Mouse (Mus musculus) stomach, postnatal 0 days (tissue): Measurements from ENCODE around the gene Tectb. TPM values are rescaled to one million over a fixed set of nuclear protein-coding genes. Genes with fewer than 3 reads are reported as not detected.
A peak's percentile ranks its signal among the peaks of the same experiment; 100 is the strongest.

ENCODE experiments used
- ATAC-seq: fragments of 200-750 bp; cut with Nextera tagmentation; 2 replicates; pipeline ENCODE4 v1.8.0; 2017; ENCODE audit not compliant: low FRiP score, low TSS enrichment
- DNase-seq: peaks from one replicate; pipeline ENCODE4 v3.0.0-alpha.2; 2016; ENCODE audit warnings: low spot score
- H3K27ac ChIP-seq: fragments of 300-500 bp; sonication (generic); replicated peaks from 2 replicates; pipeline ENCODE4 v1.5.1; 2014; ENCODE audit warnings: mild to moderate bottlenecking, control low read depth
- H3K27me3 ChIP-seq: fragments of 300-500 bp; sonication (generic); 2 replicates; pipeline ENCODE4 v1.6.1; 2014; ENCODE audit warnings: low read length; ENCODE audit not compliant: control insufficient read depth, insufficient read depth
- H3K36me3 ChIP-seq: fragments of 300-500 bp; sonication (generic); 2 replicates; pipeline ENCODE4 v1.6.1; 2014; ENCODE audit warnings: low read length, mixed read lengths; ENCODE audit not compliant: control insufficient read depth, insufficient read depth
- H3K4me1 ChIP-seq: fragments of 300-500 bp; sonication (generic); replicated peaks from 2 replicates; pipeline ENCODE4 v1.6.1; 2014; ENCODE audit warnings: antibody characterized with exemption; ENCODE audit not compliant: control insufficient read depth, insufficient read depth
- H3K4me2 ChIP-seq: fragments of 300-500 bp; sonication (generic); replicated peaks from 2 replicates; pipeline ENCODE4 v1.6.1; 2014; ENCODE audit warnings: low read depth, mild to moderate bottlenecking, control low read depth, moderate library complexity
- H3K4me3 ChIP-seq: fragments of 300-500 bp; sonication (generic); 2 replicates; pipeline ENCODE4 v1.5.1; 2014; ENCODE audit warnings: low read depth, low read length, control low read depth
- H3K9ac ChIP-seq: fragments of 300-500 bp; sonication (generic); 2 replicates; pipeline ENCODE4 v1.6.1; 2014; ENCODE audit warnings: mild to moderate bottlenecking, low read length, control low read depth, mixed read lengths
- H3K9me3 ChIP-seq: fragments of 300-500 bp; sonication (generic); 2 replicates; pipeline ENCODE4 v1.6.1; 2016; ENCODE audit warnings: low read length; ENCODE audit not compliant: control insufficient read depth
- CTCF ChIP-seq: IDR thresholded peaks from 2 replicates; pipeline ENCODE4 v1.5.1; 2016; ENCODE audit warnings: antibody characterized with exemption, low read depth, mild to moderate bottlenecking, moderate library complexity
- EP300 ChIP-seq: optimal IDR thresholded peaks from 2 replicates; pipeline ENCODE3; 2016; ENCODE audit warnings: antibody characterized with exemption
- WGBS: fragments of 180-500 bp; shearing (Covaris S2); extraction: QIAGEN DNeasy Blood & Tissue Kit; methylation state at CpG from one replicate; pipeline ENCODE4 v1.1.7; 2014; 5-methylcytosine and 5-hydroxymethylcytosine counted together
- polyA plus RNA-seq: library from polyadenylated mRNA; unstranded; fragments of >200 nt; fragmentation: Nextera tagmentation; extraction: Ambion mirVana; gene quantifications from 2 replicates; pipeline ENCODE4 v1.2.1, GENCODE M21; 2015

The Tectb gene
- polyA plus RNA-seq, 1 experiment from 2014 or later = 0.23 TPM

- Histone ChIP-seq H3K4me3 (no peak overlapping the region), H3K4me1 (no peaks in the 10 kb centered on the region), H3K27ac (no peak overlapping the region), H3K4me2 (no peak overlapping the region), H3K27me3 (no peaks in the 10 kb centered on the region), H3K9ac (no peak overlapping the region), H3K9me3 (no peaks in the 10 kb centered on the region), H3K36me3 (no peaks in the 10 kb centered on the region)
- TF ChIP-seq EP300 = no peak
- peak; percentile 89 for TF ChIP-seq CTCF
- DNase-seq (peak; percentile 32), ATAC-seq (no peak; the same call in 1 of the 2 replicates)
- WGBS = 33% methylated on average over 8 of the region's 8 CpGs
Observed at GRCm38 (mm10) chr19:55206482-55207138, 26.1 kb downstream of the Tectb start.

GRCm38 (mm10) chr19:55207205-55207604 lies 26.7 kb downstream of the Tectb start:
- Histone ChIP-seq H3K27ac (no peak overlapping the region), H3K4me1 (no peaks in the 10 kb centered on the region), H3K36me3 (no peaks in the 10 kb centered on the region), H3K4me2 (no peak overlapping the region), H3K27me3 (no peaks in the 10 kb centered on the region), H3K9me3 (no peaks in the 10 kb centered on the region), H3K4me3 (no peak overlapping the region), H3K9ac (no peak overlapping the region)
- DNase-seq (no peak), ATAC-seq (no peak)
- WGBS = 57% methylated on average over 6 of the region's 6 CpGs
- TF ChIP-seq CTCF (no peak), EP300 (no peak)

GRCm38 (mm10) chr19:55207746-55208538 lies 27.4 kb downstream of the Tectb start:
- TF ChIP-seq CTCF (no peak), EP300 (no peak)
- Histone ChIP-seq H3K4me3 (no peak overlapping the region), H3K27ac (no peak overlapping the region), H3K4me1 (no peaks in the 10 kb centered on the region), H3K9ac (no peak overlapping the region), H3K4me2 (no peak overlapping the region), H3K36me3 (no peaks in the 10 kb centered on the region), H3K27me3 (no peaks in the 10 kb centered on the region), H3K9me3 (no peaks in the 10 kb centered on the region)
- whole genome bisulfite sequencing = 56% methylated on average over 25 of the region's 25 CpGs
- no peak for ATAC-seq
- DNase-seq = no peak

- 61% methylated on average over 4 of the region's 4 CpGs for WGBS
- no peaks in the 10 kb centered on the region for H3K36me3 ChIP-seq
- H3K9ac ChIP-seq = no peak overlapping the region
- H3K27ac ChIP-seq = no peak overlapping the region
- no peak overlapping the region for H3K4me3 ChIP-seq
- DNase-seq (no peak), ATAC-seq (no peak)
- no peak overlapping the region for H3K4me2 ChIP-seq
- H3K9me3 ChIP-seq = no peaks in the 10 kb centered on the region
- no peak for TF ChIP-seq EP300
- TF ChIP-seq CTCF = peak; percentile 34
- H3K4me1 ChIP-seq = no peaks in the 10 kb centered on the region
- no peaks in the 10 kb centered on the region for H3K27me3 ChIP-seq
Observed at GRCm38 (mm10) chr19:55208654-55209053, 28.1 kb downstream of the Tectb start.

GRCm38 (mm10) chr19:55209084-55209483 lies 28.6 kb downstream of the Tectb start:
- 76% methylated on average over 3 of the region's 3 CpGs for WGBS
- TF ChIP-seq EP300 (no peak), CTCF (no peak)
- H3K27ac ChIP-seq = no peak overlapping the region
- H3K27me3 ChIP-seq = no peaks in the 10 kb centered on the region
- no peak overlapping the region for H3K4me3 ChIP-seq
- DNase-seq (no peak), ATAC-seq (no peak)
- H3K9me3 ChIP-seq = no peaks in the 10 kb centered on the region
- H3K4me2 ChIP-seq = no peak overlapping the region
- no peak overlapping the region for H3K9ac ChIP-seq
- no peaks in the 10 kb centered on the region for H3K4me1 ChIP-seq
- no peaks in the 10 kb centered on the region for H3K36me3 ChIP-seq

GRCm38 (mm10) chr19:55211698-55212097 lies 31.2 kb downstream of the Tectb start:
- Histone ChIP-seq H3K27ac (no peak overlapping the region), H3K4me2 (no peak overlapping the region), H3K9me3 (no peaks in the 10 kb centered on the region), H3K36me3 (no peaks in the 10 kb centered on the region), H3K4me3 (no peak overlapping the region), H3K9ac (no peak overlapping the region), H3K4me1 (no peaks in the 10 kb centered on the region), H3K27me3 (no peaks in the 10 kb centered on the region)
- 92% methylated on average over 1 of the region's 1 CpGs for WGBS
- no peak for TF ChIP-seq CTCF
- no peak for TF ChIP-seq EP300
- DNase-seq (no peak), ATAC-seq (no peak)
